13 mouse cellular contexts compared by ENCODE assay signal in genomic region chr3:53059959-53060358, GRCm38 (mm10). TPM values are rescaled to one million over a fixed set of nuclear protein-coding genes. Genes with fewer than 3 reads are reported as not detected.
DNase-seq lines count a peak whose midpoint lies in the region; ATAC-seq and TF ChIP-seq lines count a peak whose summit lies in the region.
"Had no signal": no experiment of that assay in that cellular context is flagged by ENCODE, and none has a peak within 500 bp of the region (broad histone marks: within the 10 kb centered on the region; RNA-seq: fewer than 3 reads in every experiment).

No protein-coding gene starts in this region.

- peaks cover 11% of the 10 kb centered on the region; the same call in 1 of the 2 replicates for H3K4me1 ChIP-seq in kidney, embryonic 14.5 days (ENCODE audit: control insufficient read depth, insufficient read depth, low read length)
- H3K4me1 ChIP-seq in embryonic fibroblast, embryonic 13.5 days (ENCODE audit: control insufficient read depth, insufficient read depth, low read length), result peaks cover 42% of the 10 kb centered on the region
- H3K4me1 ChIP-seq in intestine, embryonic 16.5 days (ENCODE audit: control insufficient read depth, insufficient read depth, low read length), result peaks cover 10% of the 10 kb centered on the region
- peaks cover 16% of the 10 kb centered on the region; the same call in 1 of the 2 replicates for H3K4me1 ChIP-seq in stomach, embryonic 14.5 days (ENCODE audit: control insufficient read depth, insufficient read depth, low read length)
- H3K4me1 ChIP-seq in midbrain, embryonic 15.5 days, result no peaks in the 10 kb centered on the region; the same call in 1 of the 2 replicates

- H3K4me3 ChIP-seq in kidney, embryonic 14.5 days (ENCODE audit: low read length), result no peak overlapping the region
- H3K4me3 ChIP-seq in embryonic fibroblast, embryonic 13.5 days (ENCODE audit: insufficient read depth, low read length), result no peak overlapping the region
- H3K4me3 ChIP-seq in intestine, embryonic 16.5 days (ENCODE audit: low read length), result no peak overlapping the region
- H3K4me3 ChIP-seq in stomach, embryonic 14.5 days (ENCODE audit: low read depth, low read length), result no peak overlapping the region
- H3K4me3 ChIP-seq in midbrain, embryonic 15.5 days, result no peak overlapping the region
- H3K4me3 ChIP-seq: midbrain, embryonic 12.5 days had no signal

- no peaks in the 10 kb centered on the region for H3K36me3 ChIP-seq in kidney, embryonic 14.5 days (ENCODE audit: control insufficient read depth, insufficient read depth, low read length)
- H3K36me3 ChIP-seq in intestine, embryonic 16.5 days (ENCODE audit: control insufficient read depth, insufficient read depth, low read length), result no peaks in the 10 kb centered on the region
- H3K36me3 ChIP-seq in stomach, embryonic 14.5 days (ENCODE audit: control insufficient read depth, insufficient read depth, low read length), result no peaks in the 10 kb centered on the region
- no peaks in the 10 kb centered on the region for H3K36me3 ChIP-seq in midbrain, embryonic 15.5 days (replicated peaks)
- H3K36me3 ChIP-seq: midbrain, embryonic 12.5 days had no signal

- no peak overlapping the region for H3K9ac ChIP-seq in kidney, embryonic 14.5 days (ENCODE audit: low read depth, low read length)
- no peak overlapping the region for H3K9ac ChIP-seq in intestine, embryonic 16.5 days (ENCODE audit: low read depth, low read length)
- H3K9ac ChIP-seq in stomach, embryonic 14.5 days (replicated peaks; ENCODE audit: low read depth, low read length), result no peak overlapping the region
- H3K9ac ChIP-seq in midbrain, embryonic 15.5 days, result no peak overlapping the region
- H3K9ac ChIP-seq: liver, embryonic 14.5 days; midbrain, embryonic 12.5 days had no signal

- DNase-seq in kidney, adult 18-20 months, result no peak
- no peak for DNase-seq in ovary, postnatal 36 days (ENCODE audit: low spot score)
- DNase-seq: adrenal gland, adult 8-10 months; cerebellum, adult 11 months; right cerebral cortex, postnatal 4 days; thymus, postnatal 14 days had no signal

- H3K27me3 ChIP-seq in kidney, embryonic 14.5 days (ENCODE audit: control insufficient read depth, insufficient read depth, low read length), result no peaks in the 10 kb centered on the region
- H3K27me3 ChIP-seq in intestine, embryonic 16.5 days (replicated peaks; ENCODE audit: control insufficient read depth, insufficient read depth, low read length), result no peaks in the 10 kb centered on the region
- H3K27me3 ChIP-seq in stomach, embryonic 14.5 days (ENCODE audit: control insufficient read depth, insufficient read depth, low read length), result no peaks in the 10 kb centered on the region
- H3K27me3 ChIP-seq in midbrain, embryonic 15.5 days (replicated peaks), result no peaks in the 10 kb centered on the region
- H3K27me3 ChIP-seq: midbrain, embryonic 12.5 days had no signal

- TF ChIP-seq CTCF in embryonic fibroblast, embryonic 13.5 days (IDR thresholded peaks at IDR 0.05; ENCODE audit: borderline replicate concordance, insufficient read depth, low read length), result no peak

- H3K4me2 ChIP-seq in kidney, embryonic 14.5 days (replicated peaks; ENCODE audit: low read depth, low read length), result no peak overlapping the region
- H3K4me2 ChIP-seq in intestine, embryonic 16.5 days (ENCODE audit: low read depth, low read length), result no peak overlapping the region
- no peak overlapping the region for H3K4me2 ChIP-seq in stomach, embryonic 14.5 days (replicated peaks; ENCODE audit: low read depth, low read length)
- no peak overlapping the region for H3K4me2 ChIP-seq in midbrain, embryonic 15.5 days
- H3K4me2 ChIP-seq: midbrain, embryonic 12.5 days had no signal

- ATAC-seq in kidney, embryonic 14.5 days (ENCODE audit: low FRiP score, low TSS enrichment), result no peak
- ATAC-seq in intestine, embryonic 16.5 days, result peak; percentile 84
- ATAC-seq in stomach, embryonic 14.5 days (ENCODE audit: insufficient number of reproducible peaks, insufficient read depth, low FRiP score, low read depth), result no peak
- ATAC-seq in midbrain, embryonic 15.5 days (replicated peaks), result no peak

- peak overlapping the region; percentile 56; the same call in 1 of the 2 replicates for H3K27ac ChIP-seq in kidney, embryonic 14.5 days (ENCODE audit: low read depth, low read length)
- peak overlapping the region; percentile 98 for H3K27ac ChIP-seq in embryonic fibroblast, embryonic 13.5 days (ENCODE audit: insufficient read depth, low read length)
- peak overlapping the region; percentile 75 for H3K27ac ChIP-seq in intestine, embryonic 16.5 days (ENCODE audit: low read length)
- H3K27ac ChIP-seq in stomach, embryonic 14.5 days (ENCODE audit: low read length), result peak overlapping the region; percentile 78; the same call in 1 of the 2 replicates
- H3K27ac ChIP-seq in midbrain, embryonic 15.5 days, result no peak overlapping the region
- H3K27ac ChIP-seq: liver, embryonic 14.5 days; midbrain, embryonic 12.5 days had no signal

- WGBS in kidney, embryonic 14.5 days, result 68% methylated on average over 2 of the region's 2 CpGs
- WGBS in intestine, embryonic 16.5 days, result 53% methylated on average over 2 of the region's 2 CpGs
- WGBS in stomach, embryonic 14.5 days, result 49% methylated on average over 2 of the region's 2 CpGs
- WGBS in midbrain, embryonic 15.5 days, result 92% methylated on average over 2 of the region's 2 CpGs

- no peaks in the 10 kb centered on the region for H3K9me3 ChIP-seq in kidney, embryonic 14.5 days (ENCODE audit: control insufficient read depth, low read length)
- no peaks in the 10 kb centered on the region for H3K9me3 ChIP-seq in intestine, embryonic 16.5 days (ENCODE audit: control insufficient read depth, low read length)
- H3K9me3 ChIP-seq in stomach, embryonic 14.5 days (ENCODE audit: control insufficient read depth, low read depth, low read length), result no peaks in the 10 kb centered on the region
- H3K9me3 ChIP-seq in midbrain, embryonic 15.5 days, result no peaks in the 10 kb centered on the region
- H3K9me3 ChIP-seq: midbrain, embryonic 12.5 days had no signal

- no peak for TF ChIP-seq POLR2A in embryonic fibroblast, embryonic 13.5 days (IDR thresholded peaks at IDR 0.05; ENCODE audit: low read depth, low read length)

RNA-seq across cellular contexts. Expression of gene Lhfp, which starts 18.6 kb away (rescaled TPM):
- polyA plus RNA-seq in kidney, embryonic 14.5 days (2014; fragmentation: Nextera tagmentation; extraction: Ambion mirVana), result 69.1 and 89.7 TPM in 2 replicates
- polyA plus RNA-seq in embryonic fibroblast, embryonic 13.5 days (2011; ENCODE audit: insufficient read length, low read depth, missing spikeins), result 223 and 225 TPM in 2 replicates
- 39.3 and 39.6 TPM in 2 replicates for polyA plus RNA-seq in intestine, embryonic 16.5 days (2015; fragmentation: Nextera tagmentation; extraction: Ambion mirVana)
- polyA plus RNA-seq in stomach, embryonic 14.5 days (2014; fragmentation: Nextera tagmentation; extraction: Ambion mirVana), result 48.0 and 48.2 TPM in 2 replicates
- 64.8 and 65.0 TPM in 2 replicates for polyA plus RNA-seq in midbrain, embryonic 15.5 days (2015; fragmentation: Nextera tagmentation; extraction: Ambion mirVana)

RNA-seq across cellular contexts. Expression of gene Cog6, which starts 42.9 kb away (rescaled TPM):
- polyA plus RNA-seq in kidney, embryonic 14.5 days (2014; fragmentation: Nextera tagmentation; extraction: Ambion mirVana), result 33.7 and 52.0 TPM in 2 replicates
- 29.3 and 34.1 TPM in 2 replicates for polyA plus RNA-seq in embryonic fibroblast, embryonic 13.5 days (2011; ENCODE audit: insufficient read length, low read depth, missing spikeins)
- polyA plus RNA-seq in intestine, embryonic 16.5 days (2015; fragmentation: Nextera tagmentation; extraction: Ambion mirVana), result 37.5 and 40.4 TPM in 2 replicates
- polyA plus RNA-seq in stomach, embryonic 14.5 days (2014; fragmentation: Nextera tagmentation; extraction: Ambion mirVana), result 51.1 and 56.2 TPM in 2 replicates
- 59.6 and 63.8 TPM in 2 replicates for polyA plus RNA-seq in midbrain, embryonic 15.5 days (2015; fragmentation: Nextera tagmentation; extraction: Ambion mirVana)
